Mouse (Mus musculus) cortical plate, adult 2 months (tissue): Measurements from ENCODE around the gene Mrps22.

Experiments used
- CTCF ChIP-seq: fragments of 200-500 bp; IDR thresholded peaks from 2 replicates; pipeline ENCODE4 v1.5.1; 2011; ENCODE audit warnings: mild to moderate bottlenecking, control low read depth, low read length; ENCODE audit not compliant: insufficient read depth; ENCODE audit errors: extremely low read depth
- POLR2A ChIP-seq: fragments of 200-500 bp; IDR thresholded peaks from 2 replicates; pipeline ENCODE4 v1.6.1; 2011; ENCODE audit warnings: mild to moderate bottlenecking, low read length, control low read depth; ENCODE audit not compliant: insufficient read depth; ENCODE audit errors: extremely low read depth

DNA sequence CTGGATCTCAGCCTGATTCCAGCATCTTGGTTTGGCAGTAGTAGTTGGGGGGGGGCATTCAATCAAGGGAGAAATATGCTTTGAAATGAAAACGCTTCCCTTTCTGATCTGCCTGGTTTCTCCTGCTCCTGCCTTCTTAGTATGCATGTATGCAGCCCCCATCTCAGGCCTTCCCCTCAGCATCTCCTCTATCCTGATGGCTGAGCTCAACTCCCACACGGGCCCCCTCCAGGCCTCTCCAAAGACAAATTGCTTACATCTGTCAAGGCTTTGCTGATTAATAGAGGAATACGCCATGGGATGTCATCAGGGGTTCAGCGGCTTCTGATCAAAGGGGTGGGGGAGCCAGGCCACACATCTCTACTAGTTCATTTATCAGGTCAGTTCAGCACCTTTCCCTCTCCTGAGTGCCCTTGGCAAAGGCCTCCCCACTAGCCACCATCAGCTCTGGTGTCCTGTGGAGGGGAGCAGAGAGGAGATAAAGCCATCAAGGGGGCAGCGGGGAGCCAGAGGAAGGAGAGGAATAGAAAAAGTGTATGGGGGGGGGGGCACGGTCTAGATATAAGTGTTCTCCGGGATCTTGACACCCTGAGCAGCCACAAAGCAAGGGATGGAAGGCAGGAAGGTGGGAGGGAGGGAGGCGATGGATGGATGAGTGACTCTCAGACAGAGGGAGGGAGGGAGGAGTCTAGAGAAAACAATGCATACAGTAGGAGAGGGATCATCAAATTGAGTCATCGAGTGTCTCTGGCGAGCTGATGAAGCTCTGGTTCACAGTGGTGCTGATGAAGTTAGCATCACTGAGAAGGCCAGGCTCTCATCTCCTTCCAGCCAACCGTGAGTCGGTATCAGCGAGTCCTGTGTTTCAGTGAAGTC, 32.1 kb upstream of the Mrps22 start:
- TF ChIP-seq POLR2A (no peak), CTCF (no peak)
